Mouse (Mus musculus) embryonic fibroblast, embryonic 13.5 days (primary cell): Measurements from ENCODE around the gene Parp11. TPM values are rescaled to one million over a fixed set of nuclear protein-coding genes. Genes with fewer than 3 reads are reported as not detected.

Experiments used
- H3K27ac ChIP-seq: 2 replicates; pipeline ENCODE4 v1.5.1; 2012; ENCODE audit warnings: low read length, control low read depth, inconsistent platforms; ENCODE audit not compliant: insufficient read depth
- H3K4me1 ChIP-seq: 2 replicates; pipeline ENCODE4 v1.6.1; 2011; ENCODE audit warnings: low read length; ENCODE audit not compliant: control insufficient read depth, insufficient read depth
- H3K4me3 ChIP-seq: 2 replicates; pipeline ENCODE4 v1.5.1; 2011; ENCODE audit warnings: mild to moderate bottlenecking, control low read depth, low read length; ENCODE audit not compliant: insufficient read depth
- CTCF ChIP-seq: IDR thresholded peaks from 2 replicates; pipeline ENCODE4 v1.5.1; 2011; ENCODE audit warnings: mild to moderate bottlenecking, control low read depth, low read length, moderate library complexity, borderline replicate concordance; ENCODE audit not compliant: insufficient read depth
- POLR2A ChIP-seq: IDR thresholded peaks from 2 replicates; pipeline ENCODE4 v1.6.1; 2011; ENCODE audit warnings: low read depth, mild to moderate bottlenecking, control low read depth, low read length, moderate library complexity
- polyA plus RNA-seq: library from polyadenylated mRNA; stranded (reverse); fragments of >200 nt; gene quantifications from 2 replicates; pipeline ENCODE4 v1.2.4, GENCODE M21; 2011; ENCODE audit warnings: low read depth; ENCODE audit not compliant: missing spikeins, insufficient read length

Parp11 gene
- 18.2 and 25.7 TPM in 2 replicates for polyA plus RNA-seq

- Histone ChIP-seq H3K4me1 (no peaks in the 10 kb centered on the region), H3K4me3 (peak within 1 kb of the TSS; percentile 17; the same call in 1 of the 2 replicates), H3K27ac (no peak within 1 kb of the TSS)
- peak; percentile 62; the same call in 1 of the 2 replicates for TF ChIP-seq CTCF
- no peak for TF ChIP-seq POLR2A
Measured at GRCm38 (mm10) chr6:127446436-127446890, at the start of gene Parp11. Parp11 (plus strand) TSS chr6:127446840.

- Histone ChIP-seq H3K27ac (no peak overlapping the region), H3K4me3 (no peak overlapping the region), H3K4me1 (no peaks in the 10 kb centered on the region)
- TF ChIP-seq POLR2A (no peak), CTCF (no peak)
Measured at GRCm38 (mm10) chr6:127398073-127398472, 48.6 kb upstream of the Parp11 start.

GRCm38 (mm10) chr6:127401419-127401818 is 45.2 kb upstream of the Parp11 start:
- TF ChIP-seq POLR2A (no peak), CTCF (no peak)
- no peak overlapping the region for H3K4me3 ChIP-seq
- no peaks in the 10 kb centered on the region for H3K4me1 ChIP-seq
- no peak overlapping the region for H3K27ac ChIP-seq

- no peak overlapping the region for H3K4me3 ChIP-seq
- H3K4me1 ChIP-seq: no peaks in the 10 kb centered on the region
- no peak for TF ChIP-seq POLR2A
- no peak for TF ChIP-seq CTCF
- H3K27ac ChIP-seq: no peak overlapping the region
Measured at GRCm38 (mm10) chr6:127404070-127404810, 42.4 kb upstream of the Parp11 start.

GRCm38 (mm10) chr6:127405682-127406081 is 41.0 kb upstream of the Parp11 start:
- H3K27ac ChIP-seq: no peak overlapping the region
- H3K4me1 ChIP-seq: no peaks in the 10 kb centered on the region
- H3K4me3 ChIP-seq: no peak overlapping the region
- no peak for TF ChIP-seq CTCF
- no peak for TF ChIP-seq POLR2A

GRCm38 (mm10) chr6:127407742-127408141 is 38.9 kb upstream of the Parp11 start:
- H3K4me1 ChIP-seq: no peaks in the 10 kb centered on the region
- H3K4me3 ChIP-seq: no peak overlapping the region
- no peak overlapping the region for H3K27ac ChIP-seq
- TF ChIP-seq CTCF (no peak), POLR2A (no peak)

GRCm38 (mm10) chr6:127417525-127418184 is 29.0 kb upstream of the Parp11 start:
- no peak overlapping the region for H3K4me3 ChIP-seq
- no peak overlapping the region for H3K27ac ChIP-seq
- TF ChIP-seq POLR2A (no peak), CTCF (no peak)
- no peaks in the 10 kb centered on the region for H3K4me1 ChIP-seq

- Histone ChIP-seq H3K27ac (no peak overlapping the region), H3K4me1 (no peaks in the 10 kb centered on the region), H3K4me3 (no peak overlapping the region)
- no peak for TF ChIP-seq CTCF
- TF ChIP-seq POLR2A: no peak
Measured at GRCm38 (mm10) chr6:127418322-127418721, 28.3 kb upstream of the Parp11 start.

GRCm38 (mm10) chr6:127420115-127420514 is 26.5 kb upstream of the Parp11 start:
- Histone ChIP-seq H3K4me1 (no peaks in the 10 kb centered on the region), H3K27ac (no peak overlapping the region), H3K4me3 (no peak overlapping the region)
- TF ChIP-seq CTCF: no peak
- TF ChIP-seq POLR2A: no peak

GRCm38 (mm10) chr6:127425095-127425494 is 21.5 kb upstream of the Parp11 start:
- TF ChIP-seq CTCF: no peak
- TF ChIP-seq POLR2A: no peak
- H3K4me1 ChIP-seq: no peaks in the 10 kb centered on the region
- no peak overlapping the region for H3K27ac ChIP-seq
- H3K4me3 ChIP-seq: no peak overlapping the region
